Mouse (Mus musculus) liver, postnatal 0 days (tissue): Measurements from ENCODE around the gene Cdh23. TPM values are rescaled to one million over a fixed set of nuclear protein-coding genes. Genes with fewer than 3 reads are reported as not detected.

Experiments
- ATAC-seq: fragments of 200-750 bp; cut with Nextera tagmentation; 2 replicates; pipeline ENCODE4 v1.8.0; 2017; ENCODE audit warnings: mild to moderate bottlenecking, moderate library complexity
- DNase-seq: peaks from one replicate; pipeline ENCODE4 v3.0.0-alpha.2; 2016
- H3K27ac ChIP-seq: fragments of 300-500 bp; sonication (generic); 2 replicates; pipeline ENCODE4 v1.5.1; 2014; ENCODE audit warnings: antibody characterized with exemption, moderate library complexity, mild to moderate bottlenecking, low read depth
- H3K27me3 ChIP-seq: fragments of 300-500 bp; sonication (generic); 2 replicates; pipeline ENCODE4 v1.6.1; 2014; ENCODE audit warnings: low read length, control low read depth, mixed read lengths; ENCODE audit not compliant: insufficient read depth
- H3K36me3 ChIP-seq: fragments of 300-500 bp; sonication (generic); replicated peaks from 2 replicates; pipeline ENCODE4 v1.6.1; 2014; ENCODE audit warnings: mild to moderate bottlenecking, control low read depth, low read length, moderate library complexity, mixed read lengths; ENCODE audit not compliant: insufficient read depth
- H3K4me1 ChIP-seq: fragments of 300-500 bp; sonication (generic); 2 replicates; pipeline ENCODE4 v1.6.1; 2014; ENCODE audit warnings: antibody characterized with exemption, mild to moderate bottlenecking, control low read depth; ENCODE audit not compliant: insufficient read depth
- H3K4me2 ChIP-seq: fragments of 300-500 bp; sonication (generic); 2 replicates; pipeline ENCODE4 v1.6.1; 2014; ENCODE audit warnings: low read depth, mild to moderate bottlenecking, low read length, moderate library complexity, mixed read lengths
- H3K4me3 ChIP-seq: fragments of 300-500 bp; sonication (generic); 2 replicates; pipeline ENCODE4 v1.5.1; 2014; ENCODE audit warnings: low read depth, low read length
- H3K9ac ChIP-seq: fragments of 300-500 bp; sonication (generic); replicated peaks from 2 replicates; pipeline ENCODE4 v1.6.1; 2014; ENCODE audit warnings: mild to moderate bottlenecking, moderate library complexity
- H3K9me3 ChIP-seq: fragments of 300-500 bp; sonication (generic); 2 replicates; pipeline ENCODE4 v1.6.1; 2016; ENCODE audit warnings: mild to moderate bottlenecking, control low read depth, low read length, mixed read lengths
- CTCF ChIP-seq: sonication (generic); IDR thresholded peaks from 2 replicates; pipeline ENCODE4 v1.5.1; 2016; ENCODE audit warnings: antibody characterized with exemption, low read depth
- EP300 ChIP-seq: IDR thresholded peaks from 2 replicates; pipeline ENCODE4 v1.6.1; 2016; ENCODE audit warnings: antibody characterized with exemption, low read depth, mild to moderate bottlenecking
- WGBS: fragments of 180-500 bp; shearing (Covaris S2); extraction: QIAGEN DNeasy Blood & Tissue Kit; methylation state at CpG from one replicate; pipeline ENCODE4 v1.1.7; 2014; ENCODE audit not compliant: insufficient replicate concordance; 5-methylcytosine and 5-hydroxymethylcytosine counted together
- polyA plus RNA-seq: library from polyadenylated mRNA; unstranded; fragments of >200 nt; fragmentation: Nextera tagmentation; extraction: Ambion mirVana; gene quantifications from 2 replicates; pipeline ENCODE4 v1.2.1, GENCODE M21; 2015

Cdh23 gene
- polyA plus RNA-seq, 1 experiment from 2014 or later: 0.28 TPM

GRCm38 (mm10) chr10:60257261-60257825 is 438.9 kb downstream of the Cdh23 start:
- no peaks in the 10 kb centered on the region for H3K36me3 ChIP-seq
- TF ChIP-seq EP300: no peak
- TF ChIP-seq CTCF: no peak
- H3K4me2 ChIP-seq: no peak overlapping the region
- ATAC-seq (no peak), DNase-seq (no peak)
- no peak overlapping the region for H3K9ac ChIP-seq
- peaks cover 20% of the 10 kb centered on the region for H3K4me1 ChIP-seq
- H3K4me3 ChIP-seq: no peak overlapping the region
- no peak overlapping the region for H3K27ac ChIP-seq
- H3K9me3 ChIP-seq: no peaks in the 10 kb centered on the region
- no peaks in the 10 kb centered on the region for H3K27me3 ChIP-seq
- WGBS: 64% methylated on average over 16 of the region's 16 CpGs

GRCm38 (mm10) chr10:60256088-60256487 is 440.2 kb downstream of the Cdh23 start:
- no peak overlapping the region for H3K4me3 ChIP-seq
- TF ChIP-seq CTCF (no peak), EP300 (peak; percentile 63)
- H3K4me2 ChIP-seq: no peak overlapping the region
- ATAC-seq (0 out of 2 replicates have a peak, but pooled peaks have one; percentile 9), DNase-seq (no peak)
- peaks cover 13% of the 10 kb centered on the region for H3K4me1 ChIP-seq
- H3K36me3 ChIP-seq: no peaks in the 10 kb centered on the region
- WGBS: 60% methylated on average over 6 of the region's 6 CpGs
- no peak overlapping the region for H3K27ac ChIP-seq
- no peaks in the 10 kb centered on the region for H3K9me3 ChIP-seq
- no peaks in the 10 kb centered on the region for H3K27me3 ChIP-seq
- H3K9ac ChIP-seq: no peak overlapping the region

Other genes with a start within 250 kb of the Cdh23 start
- 3.4 and 3.9 TPM in 2 replicates for gene Slc29a3, start 56.3 kb upstream of the Cdh23 start, polyA plus RNA-seq
- 0.39 and 0.40 TPM in 2 replicates for gene Unc5b, start 135.1 kb upstream of the Cdh23 start, polyA plus RNA-seq